Mouse (Mus musculus) urinary bladder, postnatal 36 days (tissue): ENCODE measurements around the gene Hrh3.

Experiments
- DNase-seq, 2 experiments: peaks; one replicate each; pipeline ENCODE4 v3.0.0; 2022; ENCODE audit warnings: low spot score in 2 of 2, mixed read lengths in 1 of 2

The Hrh3 gene

DNA sequence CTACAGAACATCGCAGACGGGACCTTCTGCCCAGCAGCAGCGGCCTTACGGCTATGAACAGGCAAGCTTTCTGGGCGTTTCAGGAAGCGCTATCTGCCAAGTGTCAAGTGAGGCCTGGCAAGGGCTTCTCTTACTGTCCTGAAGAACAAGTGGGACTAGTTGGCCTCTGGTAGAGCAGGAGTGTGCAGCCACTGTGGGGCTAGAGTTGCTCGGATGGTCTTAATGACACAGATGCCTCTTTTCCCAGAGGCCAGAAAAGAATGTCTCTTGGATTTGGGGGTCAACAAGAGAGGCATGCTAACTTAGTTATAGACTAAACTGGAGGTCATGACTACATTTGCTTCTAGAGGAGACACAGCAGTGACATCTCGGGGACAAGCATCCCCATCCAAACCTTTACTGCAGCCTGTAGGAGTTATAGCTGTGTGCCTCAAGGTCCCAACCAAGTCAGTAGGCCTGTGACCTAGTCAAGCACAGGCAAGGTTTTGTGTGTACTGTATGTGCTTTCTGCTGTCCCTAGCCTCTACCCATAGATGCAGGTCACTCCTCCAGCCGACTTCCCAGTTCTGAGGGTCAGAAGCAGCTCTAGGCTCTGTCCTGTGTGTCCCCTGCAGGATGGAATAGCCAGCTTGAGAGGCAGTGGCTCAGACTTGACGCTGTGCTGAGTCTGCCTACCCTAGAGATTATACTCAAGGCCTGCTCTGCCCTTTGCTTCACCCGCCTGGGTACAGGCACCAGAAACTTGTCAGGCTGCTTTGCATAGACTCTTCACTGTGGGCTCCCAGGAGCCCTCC, 40.8 kb downstream of the Hrh3 start:
- DNase-seq: no peak

DNA sequence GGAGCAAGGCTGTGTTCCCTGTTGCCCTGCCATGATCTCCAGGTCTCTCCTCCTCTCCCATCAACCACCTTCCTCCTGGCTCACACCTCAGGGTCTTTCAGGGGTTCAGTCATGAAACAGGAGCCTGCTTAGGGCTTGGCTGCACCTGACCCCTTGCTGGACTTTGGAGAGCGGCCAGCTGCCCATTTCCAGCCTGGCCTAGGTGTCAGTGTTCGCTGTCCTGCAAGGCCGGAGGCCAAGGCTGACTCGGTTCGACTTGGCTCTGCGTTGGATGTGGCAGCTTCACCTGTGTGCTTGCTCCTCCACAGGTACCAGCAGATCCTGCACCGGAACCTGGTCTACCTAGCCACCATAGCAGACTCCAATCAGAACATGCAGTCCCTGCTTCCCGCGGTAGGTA, 51.3 kb downstream of the Hrh3 start:
- DNase-seq: no peak

DNA sequence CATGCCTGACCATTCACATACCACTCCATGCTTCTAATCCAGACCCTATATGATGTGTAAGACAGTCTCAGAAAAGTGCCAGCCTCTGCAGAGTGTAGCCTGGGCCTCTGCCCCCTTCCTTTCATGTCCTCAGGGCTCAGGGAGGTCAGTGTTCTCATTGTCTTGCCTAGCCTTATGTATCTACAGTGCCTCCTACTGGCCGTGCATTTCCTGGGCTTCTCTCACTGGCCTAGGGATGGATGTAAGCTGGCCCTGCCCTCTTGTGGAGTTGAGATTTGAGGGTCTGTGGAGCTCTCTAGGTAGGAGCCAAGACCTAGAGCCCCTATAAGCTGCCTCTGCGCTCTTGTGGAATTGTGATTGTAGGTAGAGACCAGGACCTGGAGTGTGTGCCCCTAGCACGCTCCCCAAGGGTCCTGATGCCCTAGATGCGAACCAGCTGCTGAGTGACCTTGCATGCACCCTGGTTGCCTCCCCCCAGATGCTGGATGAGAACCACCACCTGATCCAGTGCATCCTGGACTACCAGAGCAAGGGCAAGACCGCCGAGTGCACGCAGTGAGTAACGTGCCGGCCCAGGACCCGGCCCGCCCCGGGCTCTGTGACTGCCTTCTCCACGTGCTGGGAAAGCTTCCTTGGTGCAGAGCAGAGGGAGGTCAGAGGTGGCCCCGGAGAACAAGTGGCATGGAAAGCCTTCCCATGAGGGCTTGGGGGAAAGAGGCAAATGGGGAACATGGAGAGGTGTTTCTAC, 52.1 kb downstream of the Hrh3 start:
- no peak for DNase-seq

DNA sequence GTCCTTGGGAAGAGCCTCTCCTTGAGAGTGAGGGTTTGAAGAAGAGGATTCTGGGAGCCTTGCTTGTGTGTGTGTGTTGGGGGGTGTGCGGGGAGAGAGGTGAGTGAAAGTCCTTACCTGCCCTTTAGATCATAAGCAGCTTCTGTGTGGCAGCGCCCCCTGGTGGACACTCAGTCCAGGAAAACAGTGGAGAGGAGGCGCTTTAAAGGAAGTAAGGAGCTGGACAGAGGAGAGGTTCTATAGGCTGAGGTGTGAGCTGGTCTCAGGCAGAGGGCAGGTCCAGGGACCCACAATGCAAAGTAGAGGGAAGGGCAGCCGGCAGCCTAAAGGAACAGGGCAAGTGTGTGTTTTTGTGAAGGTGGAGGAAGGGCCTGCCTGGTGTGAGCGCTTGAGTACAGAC, 53.3 kb downstream of the Hrh3 start:
- DNase-seq: peak; percentile 72 to 81
